Mouse (Mus musculus): ENCODE data around the gene Gm48551. TPM values are rescaled to one million over a fixed set of nuclear protein-coding genes. Genes with fewer than 3 reads are reported as not detected.
A peak's percentile ranks its signal among the peaks of the same experiment; 100 is the strongest.

The Gm48551 gene
- polyA plus RNA-seq, 1 experiment from 2014 or later = 3.0 TPM

DNA sequence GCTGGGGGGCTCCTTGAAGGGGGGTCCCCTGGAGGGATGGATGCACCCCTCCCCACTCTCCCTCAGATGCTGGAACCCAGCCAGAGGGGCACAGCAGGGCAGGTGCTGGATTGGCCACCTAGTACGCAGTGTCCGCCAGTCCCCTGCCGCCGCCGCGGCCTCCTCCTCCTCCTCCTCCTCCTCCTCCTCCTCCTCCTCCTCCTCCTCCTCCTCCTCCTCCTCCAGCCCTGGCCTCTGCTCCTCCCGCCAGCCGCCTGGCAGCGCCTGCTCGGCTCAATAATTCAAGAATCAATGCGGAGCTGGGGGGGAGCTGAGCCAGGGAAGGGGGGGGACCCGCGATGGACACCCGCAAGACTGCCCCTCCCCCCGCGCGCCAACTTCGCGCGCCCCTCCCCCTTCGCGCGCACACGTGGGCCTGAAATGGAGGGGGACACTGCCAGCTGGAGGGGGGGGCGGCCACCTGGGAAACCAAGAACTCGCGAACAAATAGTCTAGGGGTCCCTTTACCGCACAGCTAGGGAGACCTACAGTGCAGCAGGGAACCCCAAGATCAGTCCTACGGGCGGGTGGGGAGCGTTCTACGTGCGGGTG, 41.9 kb downstream of the Gm48551 start:
- Histone ChIP-seq H3K27me3 (ENCODE audit: control insufficient read depth, insufficient read depth, low read length) (peaks cover 47% of the 10 kb centered on the region), H3K4me2 (ENCODE audit: low read depth, low read length, severe bottlenecking) (peak overlapping the region; percentile 55), H3K27ac (ENCODE audit: low read depth, low read length) (no peak overlapping the region), H3K36me3 (ENCODE audit: control insufficient read depth, insufficient read depth, low read length) (no peaks in the 10 kb centered on the region), H3K4me1 (replicated peaks; ENCODE audit: control insufficient read depth, insufficient read depth, low read length) (peaks cover 20% of the 10 kb centered on the region), H3K9me3 (ENCODE audit: control insufficient read depth, low read length) (no peaks in the 10 kb centered on the region), H3K9ac (ENCODE audit: low read length) (peak overlapping the region; percentile 43; the same call in 1 of the 2 replicates), H3K4me3 (ENCODE audit: low read depth, low read length) (peak overlapping the region; percentile 33)
- ATAC-seq (replicated peaks; ENCODE audit: low FRiP score) (no peak), DNase-seq (ENCODE audit: low spot score) (peak; percentile 62)
- 2% methylated on average over 20 of the region's 33 CpGs for WGBS

GRCm38 (mm10) chr10:81426897-81427296, 42.6 kb downstream of the Gm48551 start:
- Histone ChIP-seq H3K4me1 (replicated peaks; ENCODE audit: control insufficient read depth, insufficient read depth, low read length) (peaks cover 20% of the 10 kb centered on the region), H3K36me3 (ENCODE audit: control insufficient read depth, insufficient read depth, low read length) (no peaks in the 10 kb centered on the region), H3K27ac (ENCODE audit: low read depth, low read length) (no peak overlapping the region), H3K4me2 (ENCODE audit: low read depth, low read length, severe bottlenecking) (peak overlapping the region; percentile 55), H3K4me3 (ENCODE audit: low read depth, low read length) (peak overlapping the region; percentile 33), H3K9me3 (ENCODE audit: control insufficient read depth, low read length) (no peaks in the 10 kb centered on the region), H3K27me3 (ENCODE audit: control insufficient read depth, insufficient read depth, low read length) (peaks cover 48% of the 10 kb centered on the region), H3K9ac (ENCODE audit: low read length) (peak overlapping the region; percentile 43)
- WGBS = 2% methylated on average over 38 of the region's 38 CpGs
- ATAC-seq (replicated peaks; ENCODE audit: low FRiP score) (no peak), DNase-seq (ENCODE audit: low spot score) (peak; percentile 58)

GRCm38 (mm10) chr10:81427327-81427726, 43.1 kb downstream of the Gm48551 start:
- no peak overlapping the region; the same call in 1 of the 2 replicates for H3K9ac ChIP-seq (ENCODE audit: low read length)
- no peaks in the 10 kb centered on the region for H3K36me3 ChIP-seq (ENCODE audit: control insufficient read depth, insufficient read depth, low read length)
- H3K27me3 ChIP-seq (ENCODE audit: control insufficient read depth, insufficient read depth, low read length) = peaks cover 48% of the 10 kb centered on the region
- peak overlapping the region; percentile 33 for H3K4me3 ChIP-seq (ENCODE audit: low read depth, low read length)
- peaks cover 20% of the 10 kb centered on the region for H3K4me1 ChIP-seq (replicated peaks; ENCODE audit: control insufficient read depth, insufficient read depth, low read length)
- H3K4me2 ChIP-seq (ENCODE audit: low read depth, low read length, severe bottlenecking) = peak overlapping the region; percentile 55; the same call in 1 of the 2 replicates
- peak; percentile 51 for DNase-seq (ENCODE audit: low spot score)
- no peak for ATAC-seq (replicated peaks; ENCODE audit: low FRiP score)
- H3K27ac ChIP-seq (ENCODE audit: low read depth, low read length) = no peak overlapping the region
- H3K9me3 ChIP-seq (ENCODE audit: control insufficient read depth, low read length) = no peaks in the 10 kb centered on the region
- WGBS = 37% methylated on average over 3 of the region's 3 CpGs

- no peak for DNase-seq (ENCODE audit: low spot score)
- ATAC-seq (replicated peaks; ENCODE audit: low FRiP score) = no peak
- Histone ChIP-seq H3K9me3 (ENCODE audit: control insufficient read depth, low read length) (no peaks in the 10 kb centered on the region), H3K27me3 (ENCODE audit: control insufficient read depth, insufficient read depth, low read length) (peaks cover 48% of the 10 kb centered on the region), H3K36me3 (ENCODE audit: control insufficient read depth, insufficient read depth, low read length) (no peaks in the 10 kb centered on the region), H3K4me1 (replicated peaks; ENCODE audit: control insufficient read depth, insufficient read depth, low read length) (peaks cover 20% of the 10 kb centered on the region), H3K9ac (ENCODE audit: low read length) (no peak overlapping the region), H3K4me3 (ENCODE audit: low read depth, low read length) (no peak overlapping the region), H3K4me2 (ENCODE audit: low read depth, low read length, severe bottlenecking) (no peak overlapping the region), H3K27ac (ENCODE audit: low read depth, low read length) (no peak overlapping the region)
- WGBS = 73% methylated on average over 8 of the region's 8 CpGs
Observed at GRCm38 (mm10) chr10:81427804-81428506, 43.7 kb downstream of the Gm48551 start.

DNA sequence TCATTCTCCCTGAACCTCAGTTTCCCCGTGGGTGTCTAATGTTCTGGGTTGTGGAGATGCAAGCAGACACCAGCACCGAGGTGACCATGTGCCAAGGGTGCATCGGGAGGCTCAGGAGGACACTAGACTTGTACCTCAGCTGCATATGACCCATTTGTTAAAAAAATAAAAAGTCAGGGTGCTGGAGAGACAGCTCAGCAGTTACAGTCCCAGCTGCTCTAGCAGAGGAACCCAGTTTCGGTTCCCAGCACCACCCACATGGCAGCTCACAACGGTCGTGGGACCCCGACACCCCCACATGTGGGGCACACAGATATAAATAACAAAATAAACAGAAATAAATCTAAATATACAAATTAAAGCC, 44.2 kb downstream of the Gm48551 start:
- DNase-seq (ENCODE audit: low spot score) (peak; percentile 46), ATAC-seq (replicated peaks; ENCODE audit: low FRiP score) (no peak)
- H3K4me2 ChIP-seq (ENCODE audit: low read depth, low read length, severe bottlenecking) = no peak overlapping the region
- H3K4me1 ChIP-seq (replicated peaks; ENCODE audit: control insufficient read depth, insufficient read depth, low read length) = peaks cover 20% of the 10 kb centered on the region
- no peaks in the 10 kb centered on the region for H3K36me3 ChIP-seq (ENCODE audit: control insufficient read depth, insufficient read depth, low read length)
- H3K9me3 ChIP-seq (ENCODE audit: control insufficient read depth, low read length) = no peaks in the 10 kb centered on the region
- 91% methylated on average over 7 of the region's 7 CpGs for WGBS
- peaks cover 48% of the 10 kb centered on the region for H3K27me3 ChIP-seq (ENCODE audit: control insufficient read depth, insufficient read depth, low read length)
- no peak overlapping the region for H3K27ac ChIP-seq (ENCODE audit: low read depth, low read length)
- no peak overlapping the region for H3K4me3 ChIP-seq (ENCODE audit: low read depth, low read length)
- H3K9ac ChIP-seq (ENCODE audit: low read length) = no peak overlapping the region

DNA sequence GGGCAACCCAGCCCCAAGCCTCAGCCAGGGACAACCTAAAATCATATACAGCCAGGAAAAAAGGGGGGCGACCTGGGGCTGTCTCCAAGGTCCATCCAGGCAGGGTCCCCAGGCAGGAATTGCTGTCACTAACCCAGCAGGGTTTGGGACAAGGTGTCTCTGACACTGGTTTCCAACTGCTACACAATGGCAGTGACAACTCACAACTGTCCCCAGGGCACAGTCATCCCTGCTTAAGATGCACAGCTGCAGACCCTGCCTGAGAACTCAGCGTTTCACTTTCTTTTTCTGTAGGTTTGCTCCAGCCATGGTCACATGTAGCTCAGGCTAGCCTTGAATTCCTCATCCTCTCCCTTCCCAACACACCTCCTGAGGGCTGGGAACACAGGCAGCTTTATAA, 44.8 kb downstream of the Gm48551 start:
- Histone ChIP-seq H3K4me1 (replicated peaks; ENCODE audit: control insufficient read depth, insufficient read depth, low read length) (peaks cover 20% of the 10 kb centered on the region), H3K36me3 (ENCODE audit: control insufficient read depth, insufficient read depth, low read length) (no peaks in the 10 kb centered on the region)

GRCm38 (mm10) chr10:81429605-81430061, 45.4 kb downstream of the Gm48551 start:
- H3K4me2 ChIP-seq (ENCODE audit: low read depth, low read length, severe bottlenecking) = peak overlapping the region; percentile 92
- WGBS = under 1% methylated on average over 19 of the region's 20 CpGs
- H3K27ac ChIP-seq (ENCODE audit: low read depth, low read length) = peak overlapping the region; percentile 75
- H3K27me3 ChIP-seq (ENCODE audit: control insufficient read depth, insufficient read depth, low read length) = peaks cover 43% of the 10 kb centered on the region
- H3K36me3 ChIP-seq (ENCODE audit: control insufficient read depth, insufficient read depth, low read length) = no peaks in the 10 kb centered on the region
- H3K9ac ChIP-seq (ENCODE audit: low read length) = peak overlapping the region; percentile 83
- DNase-seq (ENCODE audit: low spot score) (peak; percentile 86), ATAC-seq (replicated peaks; ENCODE audit: low FRiP score) (peak; percentile 21)
- peak overlapping the region; percentile 87 for H3K4me3 ChIP-seq (ENCODE audit: low read depth, low read length)
- H3K4me1 ChIP-seq (replicated peaks; ENCODE audit: control insufficient read depth, insufficient read depth, low read length) = peaks cover 20% of the 10 kb centered on the region
- H3K9me3 ChIP-seq (ENCODE audit: control insufficient read depth, low read length) = no peaks in the 10 kb centered on the region

More for the DNA sequence above, 44.8 kb downstream of the Gm48551 start:
- no peak overlapping the region for H3K4me2 ChIP-seq (ENCODE audit: low read depth, low read length, severe bottlenecking)
- no peak overlapping the region for H3K4me3 ChIP-seq (ENCODE audit: low read depth, low read length)
- DNase-seq (ENCODE audit: low spot score) (peak; percentile 46), ATAC-seq (replicated peaks; ENCODE audit: low FRiP score) (no peak)
- H3K9ac ChIP-seq (ENCODE audit: low read length) = no peak overlapping the region
- H3K27me3 ChIP-seq (ENCODE audit: control insufficient read depth, insufficient read depth, low read length) = peaks cover 45% of the 10 kb centered on the region
- 20% methylated on average over 2 of the region's 2 CpGs for WGBS
- H3K27ac ChIP-seq (ENCODE audit: low read depth, low read length) = no peak overlapping the region
- no peaks in the 10 kb centered on the region for H3K9me3 ChIP-seq (ENCODE audit: control insufficient read depth, low read length)

DNA sequence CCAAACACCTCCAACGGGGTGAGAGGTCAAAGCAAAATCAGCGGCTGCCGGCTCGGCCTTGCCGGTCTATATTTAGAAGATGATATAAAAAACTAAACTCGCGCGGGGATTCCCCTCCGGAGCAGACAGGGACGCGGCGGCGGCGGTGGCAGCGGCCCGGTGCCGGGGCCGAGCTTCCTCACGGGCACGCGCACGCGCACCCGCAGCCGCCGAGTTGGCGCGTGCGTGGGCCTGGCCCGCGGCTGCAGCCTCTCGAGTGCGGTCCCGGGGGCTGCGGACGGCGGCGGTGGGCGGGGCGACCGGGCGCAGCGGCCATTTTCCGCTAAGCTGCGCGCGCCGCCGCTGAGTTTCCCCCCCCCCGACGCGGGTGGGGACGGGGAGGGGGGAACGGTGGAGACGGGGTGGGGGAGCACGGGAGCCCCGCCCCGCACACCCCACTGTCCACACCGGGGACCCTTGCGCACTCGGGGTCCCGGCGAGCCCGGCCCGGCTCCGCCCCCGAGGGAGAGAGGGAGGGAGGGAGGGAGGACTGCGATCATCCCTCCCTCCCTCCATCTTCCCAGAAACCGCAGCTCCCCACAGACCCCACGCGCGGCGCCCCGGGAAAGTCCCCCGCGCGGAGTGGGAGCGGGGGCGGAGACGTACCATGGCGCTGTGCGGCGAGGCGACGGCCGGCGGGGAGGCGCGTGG, 46.0 kb downstream of the Gm48551 start:
- Histone ChIP-seq H3K36me3 (ENCODE audit: control insufficient read depth, insufficient read depth, low read length) (no peaks in the 10 kb centered on the region), H3K9ac (ENCODE audit: low read length) (peak overlapping the region; percentile 83), H3K9me3 (ENCODE audit: control insufficient read depth, low read length) (no peaks in the 10 kb centered on the region), H3K4me2 (ENCODE audit: low read depth, low read length, severe bottlenecking) (peak overlapping the region; percentile 92), H3K4me3 (ENCODE audit: low read depth, low read length) (peak overlapping the region; percentile 87), H3K27me3 (ENCODE audit: control insufficient read depth, insufficient read depth, low read length) (peaks cover 37% of the 10 kb centered on the region), H3K4me1 (replicated peaks; ENCODE audit: control insufficient read depth, insufficient read depth, low read length) (peaks cover 20% of the 10 kb centered on the region), H3K27ac (ENCODE audit: low read depth, low read length) (peak overlapping the region; percentile 75)
- peak; percentile 85 for DNase-seq (ENCODE audit: low spot score)
- WGBS = under 1% methylated on average over 49 of the region's 89 CpGs
- peak; percentile 19; the same call in 1 of the 2 replicates for ATAC-seq (replicated peaks; ENCODE audit: low FRiP score)
